Mouse (Mus musculus) limb, embryonic 13.5 days (tissue): ENCODE data around the gene Ccm2l. TPM values are rescaled to one million over a fixed set of nuclear protein-coding genes. Genes with fewer than 3 reads are reported as not detected.

Experiments
- ATAC-seq: fragments of 200-750 bp; cut with Nextera tagmentation; 2 replicates; pipeline ENCODE4 v1.8.0; 2017; ENCODE audit warnings: low read depth, moderate number of reproducible peaks, moderate TSS enrichment; ENCODE audit not compliant: low FRiP score
- H3K27ac ChIP-seq: fragments of 300-500 bp; sonication (generic); 2 replicates; pipeline ENCODE4 v1.5.1; 2015; ENCODE audit warnings: inconsistent platforms, mild to moderate bottlenecking, moderate library complexity
- H3K27me3 ChIP-seq: fragments of 300-500 bp; sonication (generic); 2 replicates; pipeline ENCODE4 v1.6.1; 2015; ENCODE audit warnings: mild to moderate bottlenecking, inconsistent platforms
- H3K36me3 ChIP-seq: fragments of 300-500 bp; sonication (generic); 2 replicates; pipeline ENCODE4 v1.6.1; 2015; ENCODE audit warnings: inconsistent platforms, mild to moderate bottlenecking, moderate library complexity
- H3K4me1 ChIP-seq: fragments of 300-500 bp; sonication (generic); 2 replicates; pipeline ENCODE4 v1.6.1; 2015; ENCODE audit warnings: inconsistent platforms
- H3K4me2 ChIP-seq: fragments of 300-500 bp; sonication (generic); replicated peaks from 2 replicates; pipeline ENCODE4 v1.6.1; 2015; ENCODE audit warnings: inconsistent platforms, mild to moderate bottlenecking, moderate library complexity
- H3K4me3 ChIP-seq: fragments of 300-500 bp; sonication (generic); 2 replicates; pipeline ENCODE4 v1.5.1; 2015; ENCODE audit warnings: moderate library complexity, mild to moderate bottlenecking, inconsistent platforms
- H3K9ac ChIP-seq: fragments of 300-500 bp; sonication (generic); 2 replicates; pipeline ENCODE4 v1.6.1; 2015; ENCODE audit warnings: mild to moderate bottlenecking, inconsistent platforms
- H3K9me3 ChIP-seq: fragments of 300-500 bp; sonication (generic); 2 replicates; pipeline ENCODE4 v1.6.1; 2016; ENCODE audit warnings: inconsistent platforms
- WGBS: fragments of 180-500 bp; shearing (Covaris S2); methylation state at CpG from one replicate; pipeline ENCODE4 v1.1.7; 2015; 5-methylcytosine and 5-hydroxymethylcytosine counted together
- polyA plus RNA-seq: library from polyadenylated mRNA; unstranded; fragments of >200 nt; fragmentation: Nextera tagmentation; extraction: Ambion mirVana; gene quantifications from 2 replicates; pipeline ENCODE4 v1.2.1, GENCODE M21; 2015

Gene Ccm2l
- polyA plus RNA-seq, 1 experiment from 2014 or later, result 1.7 TPM

DNA sequence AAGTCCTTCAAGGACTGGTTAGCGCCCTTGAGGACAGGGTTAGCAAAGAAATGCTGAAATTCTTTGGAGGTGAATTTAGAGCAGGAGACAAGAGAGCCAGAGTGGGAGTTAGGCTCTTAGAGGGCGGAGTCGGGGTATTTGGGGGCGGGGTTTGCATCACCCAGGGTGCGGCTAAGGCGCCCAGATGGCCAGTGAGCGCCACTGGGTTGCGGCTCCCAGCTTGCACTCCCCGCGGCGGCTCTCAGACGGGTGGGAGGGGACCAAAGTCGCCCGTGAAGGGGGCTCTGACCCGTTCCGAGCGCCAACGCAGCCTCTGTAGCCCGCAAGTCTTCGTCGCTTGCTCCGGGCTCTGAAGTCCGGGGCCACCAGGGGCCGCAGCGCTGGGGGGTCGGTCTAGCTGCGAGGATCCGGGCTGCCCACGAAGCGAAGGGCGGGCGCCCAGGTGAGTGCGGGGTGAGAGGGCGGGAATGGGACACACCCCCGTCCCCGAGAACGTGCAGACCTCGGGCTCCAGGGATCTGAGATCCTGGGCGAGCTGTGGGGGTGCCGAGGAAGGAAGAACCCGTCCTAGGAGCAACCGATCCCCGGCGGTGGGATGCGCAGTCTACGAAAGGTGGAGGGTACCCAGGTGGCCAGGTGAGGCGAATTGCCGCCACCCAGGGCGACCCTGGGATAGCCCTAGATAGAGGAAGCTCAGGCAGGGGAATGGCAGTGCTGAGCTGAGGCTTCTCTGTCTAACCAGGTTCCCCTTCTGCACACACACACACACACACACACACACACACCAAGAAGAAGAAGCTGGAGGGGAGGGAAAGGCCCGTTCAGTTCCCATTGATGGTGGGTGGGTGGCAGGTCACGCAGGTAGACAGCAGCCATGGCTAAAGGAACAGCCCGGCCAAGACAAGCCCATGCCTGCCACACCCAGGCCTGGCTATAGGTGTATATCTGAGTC is 42.8 kb downstream of the Ccm2l start, which contains the start of gene Hck:
Hck (plus strand) TSS at position 156 of the 952 bp plus-strand sequence.
- peaks cover 82% of the 10 kb centered on the region for H3K27me3 ChIP-seq
- 3% methylated on average over 52 of the region's 52 CpGs for WGBS
- peaks cover 17% of the 10 kb centered on the region for H3K4me1 ChIP-seq
- no peaks in the 10 kb centered on the region for H3K9me3 ChIP-seq
- no peaks in the 10 kb centered on the region for H3K36me3 ChIP-seq
- ATAC-seq, result peak; percentile 28; the same call in 1 of the 2 replicates
- peak within 1 kb of the TSS; percentile 62 for H3K9ac ChIP-seq
- H3K27ac ChIP-seq, result no peak within 1 kb of the TSS
- H3K4me2 ChIP-seq, result peak within 1 kb of the TSS; percentile 76
- peak within 1 kb of the TSS; percentile 47 for H3K4me3 ChIP-seq

DNA sequence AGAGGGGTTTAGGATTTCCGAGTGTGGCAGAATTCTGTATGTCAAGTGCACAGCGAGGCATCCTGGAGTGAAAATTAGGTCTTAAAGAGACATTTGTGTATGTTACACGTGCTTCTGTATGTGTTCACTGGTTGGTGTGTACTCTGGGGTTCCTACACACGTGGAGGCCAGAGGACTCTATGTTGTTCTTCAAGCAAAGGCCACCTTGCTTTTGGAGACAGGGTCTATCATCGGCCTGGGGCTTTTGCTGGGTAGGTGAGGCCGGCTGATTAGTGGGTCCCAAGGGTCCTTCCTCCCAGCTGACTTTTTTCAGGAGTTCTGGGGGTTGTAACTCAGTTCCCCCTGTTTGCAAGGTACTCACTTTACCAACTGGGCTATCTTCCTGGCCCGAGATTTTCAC is 43.8 kb downstream of the Ccm2l start:
- WGBS, result 71% methylated on average over 7 of the region's 7 CpGs

GRCm38 (mm10) chr2:153111298-153111697 is 45.5 kb downstream of the Ccm2l start:
- Histone ChIP-seq H3K4me1 (peaks cover 17% of the 10 kb centered on the region), H3K4me2 (no peak overlapping the region), H3K9me3 (no peaks in the 10 kb centered on the region), H3K9ac (no peak overlapping the region), H3K36me3 (no peaks in the 10 kb centered on the region), H3K27ac (no peak overlapping the region), H3K27me3 (peaks cover 64% of the 10 kb centered on the region), H3K4me3 (no peak overlapping the region)
- WGBS, result 81% methylated on average over 7 of the region's 7 CpGs
- no peak for ATAC-seq

More for the DNA sequence above, 43.8 kb downstream of the Ccm2l start:
- H3K36me3 ChIP-seq, result no peaks in the 10 kb centered on the region
- peaks cover 80% of the 10 kb centered on the region for H3K27me3 ChIP-seq
- no peak overlapping the region for H3K9ac ChIP-seq
- H3K9me3 ChIP-seq, result no peaks in the 10 kb centered on the region
- no peak for ATAC-seq
- no peak overlapping the region for H3K27ac ChIP-seq
- H3K4me1 ChIP-seq, result peaks cover 17% of the 10 kb centered on the region
- H3K4me3 ChIP-seq, result no peak overlapping the region
- peak overlapping the region; percentile 76; the same call in 1 of the 2 replicates for H3K4me2 ChIP-seq

DNA sequence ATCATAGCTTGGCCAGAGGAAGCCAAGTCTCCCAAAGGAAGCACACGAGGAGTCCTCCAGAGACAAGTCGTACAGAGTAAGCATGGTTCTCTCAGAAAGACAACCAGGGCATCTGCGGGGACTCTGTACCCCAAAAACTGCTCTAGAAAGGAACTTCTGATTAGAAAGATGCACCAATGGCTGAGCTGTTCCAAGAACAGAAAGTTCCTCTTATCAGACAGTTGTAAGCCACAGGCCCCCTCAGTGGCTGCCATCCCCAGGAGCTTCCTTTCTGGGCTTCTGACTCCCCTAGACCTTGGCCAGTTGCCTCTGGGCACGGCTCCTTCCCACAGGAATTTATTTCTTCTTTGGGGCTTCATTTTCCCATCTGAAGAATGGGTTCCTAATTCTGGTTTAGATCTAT is 49.9 kb downstream of the Ccm2l start:
- no peaks in the 10 kb centered on the region for H3K4me1 ChIP-seq
- no peak for ATAC-seq
- no peak overlapping the region for H3K4me2 ChIP-seq
- WGBS, result 73% methylated on average over 4 of the region's 4 CpGs
- H3K4me3 ChIP-seq, result no peak overlapping the region
- peaks cover 20% of the 10 kb centered on the region for H3K27me3 ChIP-seq
- H3K27ac ChIP-seq, result no peak overlapping the region
- H3K9ac ChIP-seq, result no peak overlapping the region
- H3K9me3 ChIP-seq, result no peaks in the 10 kb centered on the region
- H3K36me3 ChIP-seq, result no peaks in the 10 kb centered on the region

DNA sequence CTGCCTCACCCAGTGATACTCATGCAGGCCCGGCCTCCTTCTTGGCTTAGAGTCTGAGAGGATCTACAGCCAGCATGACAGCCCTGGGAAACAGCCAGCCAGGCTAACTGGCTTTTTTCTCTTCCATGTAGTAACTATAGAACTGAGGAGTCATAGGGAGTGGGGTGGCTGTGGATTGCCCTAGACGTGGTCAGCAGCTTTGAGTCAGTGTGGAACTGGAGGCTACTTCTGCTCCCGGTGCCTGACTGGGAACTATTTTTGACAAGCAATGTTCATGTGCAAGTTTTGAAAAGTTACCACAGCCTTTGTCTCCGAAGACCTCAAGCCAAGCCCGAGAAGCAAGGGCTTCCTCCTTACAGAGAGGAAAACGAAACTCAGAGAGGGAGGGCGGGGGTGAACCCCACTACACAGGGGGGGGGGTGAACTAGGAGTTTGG is 51.3 kb downstream of the Ccm2l start:
- Histone ChIP-seq H3K27ac (no peak overlapping the region), H3K4me2 (no peak overlapping the region)

GRCm38 (mm10) chr2:153119488-153119887 is 53.7 kb downstream of the Ccm2l start:
- WGBS, result 86% methylated on average over 6 of the region's 6 CpGs

More for the DNA sequence above, 51.3 kb downstream of the Ccm2l start:
- H3K9ac ChIP-seq, result no peak overlapping the region
- no peak overlapping the region for H3K4me3 ChIP-seq
- no peak for ATAC-seq
- peaks cover 7% of the 10 kb centered on the region; the same call in 1 of the 2 replicates for H3K27me3 ChIP-seq
- no peaks in the 10 kb centered on the region for H3K4me1 ChIP-seq
- no peaks in the 10 kb centered on the region for H3K9me3 ChIP-seq
- no peaks in the 10 kb centered on the region for H3K36me3 ChIP-seq
- 74% methylated on average over 7 of the region's 7 CpGs for WGBS

DNA sequence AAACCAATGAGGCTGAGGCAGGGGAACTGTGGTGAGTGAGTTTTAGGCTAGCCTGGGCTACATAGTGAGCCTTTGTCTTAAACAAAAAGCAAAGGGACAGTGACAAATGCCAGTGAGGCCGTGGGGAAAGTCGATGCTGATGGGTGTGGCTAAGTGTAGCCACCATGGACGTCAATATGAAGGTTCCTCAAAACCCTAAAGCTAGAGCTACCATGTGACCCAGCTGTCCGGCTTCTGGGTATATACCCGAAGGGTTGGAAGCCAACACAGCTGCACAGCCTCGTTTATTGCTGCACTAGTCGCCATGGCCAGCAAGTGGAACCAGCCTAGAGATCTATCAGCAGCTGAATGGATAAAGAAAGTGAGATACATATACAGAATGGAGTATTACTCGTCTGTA is 54.4 kb downstream of the Ccm2l start:
- ATAC-seq, result no peak
- no peak overlapping the region for H3K9ac ChIP-seq
- no peak overlapping the region for H3K27ac ChIP-seq
- H3K4me1 ChIP-seq, result no peaks in the 10 kb centered on the region
- no peak overlapping the region for H3K4me3 ChIP-seq
- WGBS, result 71% methylated on average over 8 of the region's 8 CpGs
- no peaks in the 10 kb centered on the region for H3K36me3 ChIP-seq
- no peaks in the 10 kb centered on the region for H3K9me3 ChIP-seq
- no peaks in the 10 kb centered on the region for H3K27me3 ChIP-seq
- no peak overlapping the region for H3K4me2 ChIP-seq

More at GRCm38 (mm10) chr2:153119488-153119887, 53.7 kb downstream of the Ccm2l start:
- H3K4me2 ChIP-seq, result no peak overlapping the region
- no peak overlapping the region for H3K27ac ChIP-seq
- no peak overlapping the region for H3K9ac ChIP-seq
- H3K4me3 ChIP-seq, result no peak overlapping the region
- H3K4me1 ChIP-seq, result no peaks in the 10 kb centered on the region
- ATAC-seq, result no peak
- no peaks in the 10 kb centered on the region for H3K36me3 ChIP-seq
- H3K27me3 ChIP-seq, result no peaks in the 10 kb centered on the region
- H3K9me3 ChIP-seq, result no peaks in the 10 kb centered on the region

DNA sequence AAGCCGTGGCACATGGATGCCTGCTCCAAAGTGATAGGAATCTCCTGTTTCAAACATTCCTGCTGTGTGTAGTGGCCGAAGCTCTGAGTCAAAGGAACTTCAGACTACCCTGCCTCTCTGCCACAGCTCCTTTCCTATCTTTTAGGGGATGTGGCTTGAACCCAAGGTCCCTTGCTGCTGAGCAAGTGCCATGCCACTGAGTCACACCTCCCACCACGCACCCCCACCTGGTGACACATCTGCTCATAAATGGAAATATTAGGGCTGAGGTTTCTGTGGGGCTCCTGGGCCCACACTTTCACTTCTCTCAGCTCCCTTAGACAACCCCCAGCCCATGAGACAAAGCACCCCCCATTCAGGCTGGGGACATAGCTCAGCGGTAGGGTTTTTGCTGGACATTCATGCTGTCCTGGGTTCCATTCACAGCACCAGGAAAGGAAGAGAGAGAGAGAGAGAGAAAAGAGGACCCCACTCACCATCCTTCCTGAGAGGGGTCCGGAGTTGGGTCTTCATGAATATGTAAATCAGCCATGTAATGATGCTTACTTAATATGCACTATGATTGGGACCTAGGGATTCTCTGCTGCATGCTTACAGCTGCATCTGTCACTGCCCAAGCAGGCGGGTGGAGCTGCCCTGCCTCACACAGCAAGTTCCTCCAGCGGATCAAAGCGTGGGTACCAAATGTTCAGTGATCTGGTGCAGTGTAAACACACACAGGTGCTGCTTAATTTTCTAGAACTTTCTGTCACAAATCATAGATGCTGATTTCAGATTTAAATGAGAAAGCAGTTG is 56.3 kb downstream of the Ccm2l start:
- 76% methylated on average over 8 of the region's 8 CpGs for WGBS

GRCm38 (mm10) chr2:153122701-153123100 is 56.9 kb downstream of the Ccm2l start:
- no peaks in the 10 kb centered on the region for H3K4me1 ChIP-seq
- peaks cover 4% of the 10 kb centered on the region; the same call in 1 of the 2 replicates for H3K27me3 ChIP-seq
- H3K4me3 ChIP-seq, result no peak overlapping the region
- no peak overlapping the region for H3K27ac ChIP-seq
- 86% methylated on average over 7 of the region's 7 CpGs for WGBS
- H3K9me3 ChIP-seq, result no peaks in the 10 kb centered on the region
- H3K36me3 ChIP-seq, result no peaks in the 10 kb centered on the region
- H3K4me2 ChIP-seq, result no peak overlapping the region
- no peak overlapping the region for H3K9ac ChIP-seq
- no peak for ATAC-seq

More for the DNA sequence above, 56.3 kb downstream of the Ccm2l start:
- Histone ChIP-seq H3K36me3 (no peaks in the 10 kb centered on the region), H3K27ac (no peak overlapping the region), H3K4me2 (no peak overlapping the region), H3K9me3 (no peaks in the 10 kb centered on the region), H3K4me3 (no peak overlapping the region), H3K4me1 (no peaks in the 10 kb centered on the region), H3K9ac (no peak overlapping the region), H3K27me3 (peaks cover 2% of the 10 kb centered on the region; the same call in 1 of the 2 replicates)
- ATAC-seq, result no peak

- no peaks in the 10 kb centered on the region for H3K36me3 ChIP-seq
- no peak overlapping the region for H3K27ac ChIP-seq
- peaks cover 4% of the 10 kb centered on the region; the same call in 1 of the 2 replicates for H3K27me3 ChIP-seq
- H3K9ac ChIP-seq, result no peak overlapping the region
- WGBS, result 50% methylated on average over 5 of the region's 5 CpGs
- H3K4me3 ChIP-seq, result no peak overlapping the region
- no peaks in the 10 kb centered on the region for H3K4me1 ChIP-seq
- ATAC-seq, result no peak
- H3K4me2 ChIP-seq, result no peak overlapping the region
- H3K9me3 ChIP-seq, result no peaks in the 10 kb centered on the region
These were observed 60.1 kb downstream of the Ccm2l start for GRCm38 (mm10) chr2:153125875-153126274.

GRCm38 (mm10) chr2:153131019-153131418 is 65.3 kb downstream of the Ccm2l start:
- Histone ChIP-seq H3K9me3 (no peaks in the 10 kb centered on the region), H3K27ac (no peak overlapping the region), H3K36me3 (no peaks in the 10 kb centered on the region), H3K9ac (no peak overlapping the region), H3K27me3 (peaks cover 4% of the 10 kb centered on the region; the same call in 1 of the 2 replicates), H3K4me3 (no peak overlapping the region), H3K4me2 (no peak overlapping the region), H3K4me1 (no peaks in the 10 kb centered on the region)
- WGBS, result 29% methylated on average over 6 of the region's 6 CpGs
- no peak for ATAC-seq
